In genomic region chr3:38050366-38050765, GRCm38 (mm10) we compare ENCODE assay signal across 21 mouse cellular contexts.
DNase-seq lines count a peak whose midpoint lies in the region; ATAC-seq and TF ChIP-seq lines count a peak whose summit lies in the region.
"Had no signal": no experiment of that assay in that cellular context is flagged by ENCODE, and none has a peak within 500 bp of the region (broad histone marks: within the 10 kb centered on the region; RNA-seq: fewer than 3 reads in every experiment).

No protein-coding gene starts in this region.

- no peaks in the 10 kb centered on the region for H3K79me2 ChIP-seq in myocyte (ENCODE audit: control insufficient read depth, insufficient read depth)

- H3K4me3 ChIP-seq in heart, postnatal 0 days (ENCODE audit: low read depth, low read length): no peak overlapping the region
- no peak overlapping the region for H3K4me3 ChIP-seq in heart, embryonic 11.5 days (ENCODE audit: low read depth, low read length)
- H3K4me3 ChIP-seq in kidney, postnatal 0 days (replicated peaks; ENCODE audit: low read depth, low read length): no peak overlapping the region
- H3K4me3 ChIP-seq in lung, postnatal 0 days (ENCODE audit: low read depth, low read length): no peak overlapping the region
- no peak overlapping the region for H3K4me3 ChIP-seq in myocyte
- H3K4me3 ChIP-seq: embryonic facial prominence, embryonic 15.5 days; forebrain, embryonic 10.5 days; heart, embryonic 15.5 days; limb, embryonic 13.5 days; liver, embryonic 13.5 days had no signal

- H3K27ac ChIP-seq in heart, postnatal 0 days (ENCODE audit: low read depth): no peak overlapping the region; the same call in 1 of the 2 replicates
- H3K27ac ChIP-seq in heart, embryonic 11.5 days (ENCODE audit: low read depth, low read length): no peak overlapping the region
- 0 out of 2 replicates have a peak overlapping the region, but pooled peaks have one; percentile 19 for H3K27ac ChIP-seq in kidney, postnatal 0 days
- no peak overlapping the region for H3K27ac ChIP-seq in lung, postnatal 0 days (ENCODE audit: low read length)
- H3K27ac ChIP-seq: forebrain, embryonic 10.5 days; hindbrain, embryonic 14.5 days; limb, embryonic 13.5 days; liver, embryonic 13.5 days had no signal

- no peaks in the 10 kb centered on the region for H3K27me3 ChIP-seq in heart, postnatal 0 days (ENCODE audit: control insufficient read depth, insufficient read depth, low read length)
- no peaks in the 10 kb centered on the region for H3K27me3 ChIP-seq in heart, embryonic 11.5 days (ENCODE audit: control insufficient read depth, insufficient read depth, low read length)
- no peaks in the 10 kb centered on the region for H3K27me3 ChIP-seq in kidney, postnatal 0 days (ENCODE audit: insufficient read depth, low read length)
- no peaks in the 10 kb centered on the region for H3K27me3 ChIP-seq in lung, postnatal 0 days (replicated peaks; ENCODE audit: insufficient read depth, low read length)
- H3K27me3 ChIP-seq in myocyte (ENCODE audit: control insufficient read depth, insufficient read depth, insufficient read length): no peaks in the 10 kb centered on the region
- H3K27me3 ChIP-seq: embryonic facial prominence, embryonic 15.5 days; limb, embryonic 13.5 days; liver, embryonic 13.5 days had no signal

- TF ChIP-seq POLR2A in myocyte (IDR thresholded peaks at IDR 0.05; ENCODE audit: insufficient read length, low read depth): no peak

- no peak overlapping the region for H3ac ChIP-seq in myocyte (ENCODE audit: control insufficient read depth, insufficient read length)

- H3K4me1 ChIP-seq in heart, postnatal 0 days (ENCODE audit: control insufficient read depth, insufficient read depth): peaks cover 9% of the 10 kb centered on the region; the same call in 1 of the 2 replicates
- H3K4me1 ChIP-seq in heart, embryonic 11.5 days (ENCODE audit: control insufficient read depth, insufficient read depth, low read length): peaks cover 3% of the 10 kb centered on the region; the same call in 1 of the 2 replicates
- 0 out of 2 replicates have a peak, but pooled peaks cover 13% of the 10 kb centered on the region for H3K4me1 ChIP-seq in kidney, postnatal 0 days (replicated peaks; ENCODE audit: insufficient read depth, low read length)
- H3K4me1 ChIP-seq in lung, postnatal 0 days (ENCODE audit: insufficient read depth, low read depth, low read length): peaks cover 7% of the 10 kb centered on the region; the same call in 1 of the 2 replicates
- H3K4me1 ChIP-seq: embryonic facial prominence, embryonic 15.5 days; liver, embryonic 13.5 days had no signal

- TF ChIP-seq EP300 in heart, postnatal 0 days (IDR thresholded peaks at IDR 0.05; ENCODE audit: low read depth): no peak
- no peak for TF ChIP-seq EP300 in lung, postnatal 0 days (IDR thresholded peaks at IDR 0.05)

- no peak for ATAC-seq in heart, postnatal 0 days (ENCODE audit: insufficient read depth, low read depth)
- ATAC-seq in heart, embryonic 11.5 days (replicated peaks; ENCODE audit: insufficient number of reproducible peaks, low FRiP score, low TSS enrichment): no peak
- ATAC-seq in kidney, postnatal 0 days (replicated peaks; ENCODE audit: low FRiP score, low read depth): no peak
- ATAC-seq in lung, postnatal 0 days: 0 out of 2 replicates have a peak, but pooled peaks have one; percentile 16
- ATAC-seq in erythroid progenitor cell, adult 5-6 weeks (replicated peaks; ENCODE audit: low FRiP score, poor library complexity, severe bottlenecking): no peak
- ATAC-seq: forebrain, postnatal 0 days had no signal

- H3K36me3 ChIP-seq in heart, postnatal 0 days (replicated peaks; ENCODE audit: control insufficient read depth, insufficient read depth, low read length): no peaks in the 10 kb centered on the region
- H3K36me3 ChIP-seq in heart, embryonic 11.5 days (ENCODE audit: control insufficient read depth, insufficient read depth, low read length): no peaks in the 10 kb centered on the region
- no peaks in the 10 kb centered on the region for H3K36me3 ChIP-seq in kidney, postnatal 0 days (ENCODE audit: insufficient read depth, low read length)
- no peaks in the 10 kb centered on the region for H3K36me3 ChIP-seq in lung, postnatal 0 days (ENCODE audit: insufficient read depth, low read length)
- no peaks in the 10 kb centered on the region for H3K36me3 ChIP-seq in myocyte (ENCODE audit: control insufficient read depth, insufficient read depth)
- H3K36me3 ChIP-seq: embryonic facial prominence, embryonic 15.5 days; forebrain, embryonic 10.5 days; heart, embryonic 15.5 days; limb, embryonic 13.5 days; liver, embryonic 13.5 days had no signal

- no peak for TF ChIP-seq CTCF in heart, postnatal 0 days (IDR thresholded peaks at IDR 0.05; ENCODE audit: low read depth)
- TF ChIP-seq CTCF in kidney, postnatal 0 days (IDR thresholded peaks at IDR 0.05; ENCODE audit: low read depth): no peak
- no peak for TF ChIP-seq CTCF in lung, postnatal 0 days (IDR thresholded peaks at IDR 0.05)

- no peaks in the 10 kb centered on the region for H3K9me3 ChIP-seq in heart, postnatal 0 days (replicated peaks; ENCODE audit: control insufficient read depth, low read length)
- no peaks in the 10 kb centered on the region for H3K9me3 ChIP-seq in heart, embryonic 11.5 days (replicated peaks; ENCODE audit: control insufficient read depth, low read length)
- H3K9me3 ChIP-seq in kidney, postnatal 0 days (replicated peaks; ENCODE audit: low read length): no peaks in the 10 kb centered on the region
- H3K9me3 ChIP-seq in lung, postnatal 0 days (ENCODE audit: low read length): no peaks in the 10 kb centered on the region
- H3K9me3 ChIP-seq: embryonic facial prominence, embryonic 15.5 days; forebrain, embryonic 10.5 days; heart, embryonic 15.5 days; limb, embryonic 13.5 days; liver, embryonic 13.5 days had no signal

- 63% methylated on average over 1 of the region's 1 CpGs for WGBS in heart, postnatal 0 days
- WGBS in heart, embryonic 11.5 days (ENCODE audit: insufficient replicate concordance): 70% methylated on average over 1 of the region's 1 CpGs
- WGBS in kidney, postnatal 0 days: 31% methylated on average over 1 of the region's 1 CpGs
- WGBS in lung, postnatal 0 days: 54% methylated on average over 1 of the region's 1 CpGs

- peak; percentile 6 for DNase-seq in heart, postnatal 0 days (ENCODE audit: low spot score)
- DNase-seq in kidney, postnatal 0 days (ENCODE audit: low spot score): peak; percentile 44
- DNase-seq in kidney, postnatal 36 days: no peak
- DNase-seq in lung, postnatal 0 days (ENCODE audit: low spot score): peak; percentile 23
- no peak for DNase-seq in lung, postnatal 14 days
- DNase-seq: adrenal gland, postnatal 25 days; B cell, adult 2 months; cerebellum, adult 11 months; cerebellum, postnatal 14 days; forebrain, postnatal 0 days; liver, embryonic 13.5 days; right cerebral cortex, adult 18-20 months; thymus, postnatal 36 days had no signal

- H3K9ac ChIP-seq in heart, postnatal 0 days (replicated peaks; ENCODE audit: low read depth, low read length): no peak overlapping the region
- H3K9ac ChIP-seq in heart, embryonic 11.5 days (ENCODE audit: low read depth, low read length): no peak overlapping the region
- no peak overlapping the region for H3K9ac ChIP-seq in kidney, postnatal 0 days (ENCODE audit: low read depth, low read length)
- no peak overlapping the region for H3K9ac ChIP-seq in lung, postnatal 0 days (replicated peaks; ENCODE audit: low read depth)
- H3K9ac ChIP-seq: embryonic facial prominence, embryonic 15.5 days; forebrain, postnatal 0 days; heart, embryonic 15.5 days; hindbrain, embryonic 14.5 days; limb, embryonic 13.5 days; liver, embryonic 13.5 days had no signal

- no peak overlapping the region for H3K4me2 ChIP-seq in heart, postnatal 0 days (ENCODE audit: low read depth, low read length)
- no peak overlapping the region for H3K4me2 ChIP-seq in heart, embryonic 11.5 days
- H3K4me2 ChIP-seq in kidney, postnatal 0 days (ENCODE audit: low read length): no peak overlapping the region
- H3K4me2 ChIP-seq in lung, postnatal 0 days (replicated peaks; ENCODE audit: low read depth, low read length): no peak overlapping the region
- no peak overlapping the region for H3K4me2 ChIP-seq in myocyte (ENCODE audit: low read depth)
- H3K4me2 ChIP-seq: embryonic facial prominence, embryonic 15.5 days; heart, embryonic 15.5 days; hindbrain, embryonic 14.5 days; limb, embryonic 13.5 days; liver, embryonic 13.5 days had no signal

TF ChIP-seq in myocyte, 11 proteins besides CTCF, POLR2A, EP300 and RAD21:
- TF ChIP-seq SRF (IDR thresholded peaks at IDR 0.05; ENCODE audit: control insufficient read depth, insufficient read length, low read depth) (no peak), CEBPB (IDR thresholded peaks at IDR 0.05; ENCODE audit: insufficient read depth, poor library complexity, severe bottlenecking) (no peak), MYOG (IDR thresholded peaks at IDR 0.05; ENCODE audit: control insufficient read depth in 1 of 3, insufficient read depth in 1 of 3, insufficient read length in 2 of 3, low read depth in 2 of 3) (peak in 2 of 3 experiments; percentile 27 to 79), REST (IDR thresholded peaks at IDR 0.05; ENCODE audit: insufficient read depth, insufficient read length) (no peak), E2F4 (IDR thresholded peaks at IDR 0.05; ENCODE audit: insufficient read depth) (no peak), MAX (IDR thresholded peaks at IDR 0.05; ENCODE audit: low read depth) (no peak), POLR2AphosphoS2 (IDR thresholded peaks at IDR 0.05; ENCODE audit: insufficient read length, low read depth) (no peak), USF1 (IDR thresholded peaks at IDR 0.05; ENCODE audit: low read depth) (no peak), TCF12 (IDR thresholded peaks at IDR 0.05; ENCODE audit: insufficient read depth, poor library complexity, severe bottlenecking) (peak; percentile 13), TCF3 (IDR thresholded peaks at IDR 0.05; ENCODE audit: insufficient read length, low read depth) (no peak), MYOD1 (IDR thresholded peaks at IDR 0.05; ENCODE audit: control insufficient read depth in 1 of 3, insufficient read length in 2 of 3, low read depth in 2 of 3) (peak in 1 of 3 experiments; percentile 53)
TF ChIP-seq in myocyte: peak in this region for 3.

Comparison
In these comparisons a context has a peak if more than half of its experiments do, and no peak if none do; other contexts are left out.
1. DNase-seq: peak in heart, postnatal 0 days (single experiment), kidney, postnatal 0 days (single experiment) and lung, postnatal 0 days (single experiment); none in kidney, postnatal 36 days (0 of 2) and lung, postnatal 14 days (single experiment).